Mouse (Mus musculus): ENCODE measurements around the gene Chst7.

The Chst7 gene

DNA sequence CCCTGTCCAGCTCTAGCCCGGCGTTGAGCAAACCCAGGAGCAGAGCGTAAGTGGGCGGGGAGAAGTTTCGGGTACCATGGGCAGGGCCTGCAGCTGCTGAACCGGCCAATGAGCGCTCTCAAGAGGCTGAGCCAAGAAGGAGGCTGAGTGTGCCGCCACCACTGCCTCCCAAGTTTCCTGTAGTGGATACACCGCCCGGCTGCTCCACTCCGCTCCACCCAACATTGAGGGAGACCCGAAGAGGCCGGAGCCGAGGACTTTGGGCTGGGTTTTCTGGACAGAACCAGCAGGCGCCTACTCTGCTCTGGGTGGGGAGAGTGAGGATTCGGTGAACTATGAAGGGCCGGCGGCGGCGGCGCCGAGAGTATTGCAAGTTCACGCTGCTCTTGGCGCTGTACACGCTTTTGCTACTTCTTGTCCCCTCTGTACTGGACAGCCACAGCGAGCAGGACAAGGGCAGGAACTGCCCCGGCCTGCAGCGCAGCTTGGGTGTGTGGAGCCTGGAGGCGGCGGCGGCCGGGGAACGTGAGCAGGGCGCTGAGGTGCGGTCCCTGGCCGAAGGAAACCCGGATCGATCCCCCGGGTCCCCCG, at the start of gene Chst7:
TSS of gene Chst7 (plus strand) at position 180 of the 591 bp plus-strand sequence.
- peak; percentile 67 for DNase-seq (ENCODE audit: low spot score)

DNA sequence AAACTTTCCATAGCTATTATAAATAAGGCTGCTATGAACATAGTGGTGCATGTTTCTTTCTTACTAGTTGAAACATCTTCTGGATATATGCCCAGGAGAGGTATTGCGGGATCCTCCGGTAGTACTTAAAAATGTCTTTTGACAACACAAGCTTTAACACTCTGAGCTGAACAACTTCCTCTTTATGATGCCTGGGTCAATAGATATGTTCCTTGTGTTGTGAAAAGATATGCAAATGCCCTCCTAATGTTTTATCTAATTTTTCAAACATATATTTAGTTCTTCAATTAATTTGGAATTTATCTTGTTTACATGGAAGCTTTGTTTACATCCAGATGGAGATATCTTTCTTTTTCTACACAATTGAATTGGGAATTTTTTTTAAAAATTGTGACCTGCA, 47.1 kb upstream of the Chst7 start:
- DNase-seq (ENCODE audit: low spot score) = no peak

DNA sequence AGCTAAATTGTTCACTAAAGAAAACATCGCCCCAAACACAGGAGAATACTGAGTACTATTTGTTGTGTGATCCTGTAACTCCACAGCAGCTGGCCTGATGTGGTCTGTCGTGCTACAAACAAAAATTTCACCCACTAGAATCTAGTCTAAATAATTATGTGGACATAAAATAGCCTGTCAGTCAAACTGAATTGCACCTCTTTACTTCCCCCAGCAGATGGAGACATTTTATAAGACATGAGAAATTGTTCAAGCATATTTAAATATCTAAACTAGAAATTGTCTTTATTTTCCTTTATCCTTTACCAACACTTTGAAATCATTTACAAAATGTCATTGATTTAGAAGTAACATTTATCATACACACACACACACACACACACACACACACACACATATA, 38.4 kb upstream of the Chst7 start:
- DNase-seq (ENCODE audit: low spot score) = no peak

DNA sequence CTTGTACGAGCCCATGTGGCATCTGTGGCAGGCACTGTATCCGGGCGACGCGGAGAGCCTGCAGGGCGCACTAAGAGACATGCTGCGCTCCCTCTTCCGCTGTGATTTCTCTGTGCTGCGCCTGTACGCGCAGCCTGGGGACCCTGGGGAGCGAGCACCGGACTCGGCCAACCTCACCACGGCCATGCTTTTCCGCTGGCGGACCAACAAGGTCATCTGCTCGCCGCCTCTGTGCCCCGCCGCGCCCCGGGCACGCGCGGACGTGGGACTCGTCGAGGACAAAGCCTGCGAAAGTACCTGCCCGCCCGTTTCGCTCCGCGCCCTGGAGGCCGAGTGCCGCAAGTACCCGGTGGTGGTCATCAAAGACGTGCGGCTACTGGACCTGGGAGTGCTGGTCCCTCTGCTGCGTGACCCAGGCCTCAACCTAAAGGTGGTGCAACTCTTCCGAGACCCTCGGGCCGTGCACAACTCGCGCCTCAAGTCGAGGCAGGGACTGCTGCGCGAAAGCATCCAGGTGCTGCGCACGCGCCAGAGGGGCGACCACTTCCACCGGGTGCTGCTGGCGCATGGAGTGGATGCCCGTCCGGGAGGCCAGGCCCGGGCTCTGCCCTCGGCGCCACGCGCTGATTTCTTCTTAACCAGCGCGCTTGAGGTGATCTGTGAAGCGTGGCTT, 872 bp downstream of the Chst7 start:
- peak; percentile 21 for DNase-seq (ENCODE audit: low spot score)

DNA sequence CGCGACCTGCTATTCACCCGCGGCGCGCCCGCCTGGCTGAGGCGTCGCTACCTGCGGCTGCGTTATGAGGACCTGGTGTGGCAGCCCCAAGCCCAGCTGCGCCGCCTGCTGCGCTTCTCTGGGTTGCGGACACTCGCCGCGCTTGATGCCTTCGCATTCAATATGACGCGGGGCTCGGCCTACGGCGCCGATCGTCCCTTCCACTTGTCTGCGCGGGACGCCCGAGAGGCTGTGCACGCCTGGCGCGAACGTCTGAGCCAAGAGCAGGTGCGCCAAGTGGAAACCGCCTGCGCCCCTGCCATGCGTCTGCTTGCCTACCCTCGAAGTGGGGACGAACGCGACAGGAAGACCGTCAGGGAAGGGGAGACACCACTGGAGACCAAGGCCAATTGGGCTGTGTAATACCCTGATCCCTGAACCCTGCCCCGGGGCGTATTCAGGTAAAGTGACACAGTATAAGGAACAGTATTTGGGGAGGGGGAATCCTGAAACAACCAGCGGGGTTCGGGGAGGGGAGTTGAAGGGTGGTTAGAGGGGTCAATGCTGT, 1.5 kb downstream of the Chst7 start:
- no peak for DNase-seq (ENCODE audit: low spot score)

DNA sequence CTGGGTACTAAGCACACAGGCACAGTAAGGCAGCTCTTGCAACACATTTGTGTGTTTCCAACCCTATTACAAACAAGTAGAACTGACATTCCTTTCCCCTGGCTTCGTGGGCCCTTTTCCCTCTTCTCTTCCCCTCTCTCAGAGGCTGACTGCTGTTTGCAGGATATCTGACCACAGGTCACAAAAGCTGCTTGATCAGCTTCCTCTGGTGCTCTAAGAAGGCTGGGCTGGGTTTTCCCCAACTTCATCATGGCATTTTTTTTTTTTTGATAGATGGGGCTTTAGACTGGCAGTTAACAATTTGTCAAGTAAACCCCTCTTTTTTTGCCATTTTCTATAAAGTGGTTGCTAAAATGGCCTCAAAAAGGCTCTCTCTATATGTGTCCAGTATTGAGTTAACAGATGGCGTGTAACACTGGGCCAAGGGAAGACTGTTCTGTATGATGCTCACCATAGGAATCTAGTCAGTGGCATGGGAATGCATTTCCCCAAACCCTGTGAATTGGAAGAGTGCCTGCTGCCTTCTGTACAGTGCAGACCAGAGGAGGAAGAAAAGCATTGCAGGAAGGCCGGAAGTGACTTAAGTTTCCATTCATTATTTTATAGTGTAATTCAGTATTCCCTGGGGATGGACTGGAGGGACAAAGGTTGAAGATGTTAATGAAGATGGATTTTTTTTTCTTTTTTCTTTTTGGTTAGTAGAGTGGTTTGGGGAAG, 2.6 kb downstream of the Chst7 start:
- no peak for DNase-seq (ENCODE audit: low spot score)

DNA sequence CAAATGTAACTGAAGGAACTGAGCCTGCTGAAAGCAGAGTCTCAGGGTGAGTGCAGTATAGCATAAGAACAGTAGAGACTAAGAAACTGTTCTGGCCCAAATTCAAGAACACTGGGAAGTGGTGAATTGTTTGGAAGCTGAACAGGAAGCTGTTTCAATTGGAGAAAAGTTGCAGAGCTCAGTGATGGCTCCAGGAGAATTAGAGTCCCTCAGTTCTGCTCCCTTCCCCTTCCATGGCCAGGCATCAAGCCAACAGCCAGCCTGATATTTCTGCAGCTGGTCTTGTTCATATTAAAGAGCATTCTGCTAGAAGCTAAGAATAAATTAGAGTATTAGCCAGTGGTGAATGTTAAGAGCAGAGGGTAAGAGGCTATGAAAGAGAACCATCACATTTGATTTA, 7.3 kb downstream of the Chst7 start:
- DNase-seq (ENCODE audit: low spot score) = no peak

DNA sequence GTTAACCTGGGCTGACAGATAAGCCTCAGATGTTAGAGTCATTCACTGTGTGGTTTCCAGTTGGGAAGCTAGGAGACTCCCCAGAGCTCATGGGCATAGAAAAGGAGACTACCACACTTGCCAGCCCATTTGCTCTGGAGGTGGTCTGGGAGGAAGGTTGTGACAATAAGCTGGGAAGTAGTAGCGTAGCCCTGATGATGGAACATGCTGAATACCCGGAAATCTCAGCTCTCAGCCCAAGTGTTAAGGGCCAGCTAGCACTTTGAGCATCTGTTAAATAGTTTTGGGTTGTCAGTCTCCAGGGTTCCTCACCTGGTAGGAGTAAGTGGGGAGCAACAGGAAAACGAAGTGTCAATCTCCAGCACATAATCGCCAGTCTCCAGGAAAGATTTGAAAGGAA, 10.8 kb downstream of the Chst7 start:
- DNase-seq (ENCODE audit: low spot score) = no peak

DNA sequence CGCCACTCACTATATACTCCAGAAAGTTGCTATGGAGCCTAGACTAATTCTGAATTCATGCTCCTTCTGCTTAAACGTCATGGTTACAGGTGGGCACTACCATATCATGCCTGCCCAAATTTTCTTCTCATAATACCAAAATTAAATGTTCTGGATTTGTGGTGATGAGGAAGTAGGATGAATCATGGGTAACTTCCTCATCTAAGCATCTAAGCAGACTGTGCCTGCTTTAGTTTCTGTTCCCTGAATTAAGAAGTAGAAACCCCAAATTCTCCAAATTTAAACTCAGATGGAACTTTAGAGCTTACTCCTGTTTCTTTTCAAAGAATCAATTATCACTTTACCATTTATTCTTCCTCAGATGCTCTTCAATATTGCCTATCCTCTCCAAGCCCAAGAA, 58.4 kb downstream of the Chst7 start:
- no peak for DNase-seq (ENCODE audit: low spot score)

DNA sequence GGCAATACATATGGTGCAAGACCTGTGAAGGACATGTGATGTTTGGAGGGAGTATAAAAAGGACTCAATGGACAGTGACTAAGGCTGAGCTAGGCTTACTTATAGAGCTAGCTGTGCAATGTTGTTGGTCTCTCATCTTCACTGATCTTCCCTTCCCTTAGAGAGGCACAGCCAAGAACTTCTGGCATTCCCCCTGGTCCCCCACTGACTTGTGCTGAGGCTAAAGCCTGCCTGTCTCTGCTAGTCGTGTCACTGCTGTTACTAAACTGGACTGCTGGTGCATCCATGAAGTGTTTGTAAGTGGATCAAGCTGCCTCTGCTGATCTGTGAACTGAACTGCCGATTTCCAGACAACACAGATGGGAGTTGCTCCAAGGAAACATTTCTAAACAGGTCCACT, 66.1 kb downstream of the Chst7 start:
- DNase-seq (ENCODE audit: low spot score) = no peak

DNA sequence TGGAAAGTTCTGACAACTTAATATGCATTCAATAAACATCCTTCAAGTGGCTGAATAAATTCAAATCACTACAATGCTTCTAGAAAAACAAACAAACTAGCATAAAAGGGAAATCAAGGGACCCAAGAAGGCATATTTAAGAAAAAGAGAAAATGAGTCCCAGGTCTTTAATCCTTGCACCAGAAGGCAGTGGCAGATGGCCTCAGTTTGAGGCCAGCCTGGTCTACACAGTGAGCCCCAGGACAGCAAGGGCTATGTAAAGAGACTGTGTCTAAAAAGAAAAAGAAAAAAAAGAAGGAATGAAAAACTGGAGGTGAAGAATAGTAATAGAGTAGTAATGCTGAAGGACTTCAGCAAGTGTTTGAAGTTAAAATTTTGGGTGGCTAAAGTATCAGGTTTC, 69.6 kb downstream of the Chst7 start:
- DNase-seq (ENCODE audit: low spot score) = no peak

DNA sequence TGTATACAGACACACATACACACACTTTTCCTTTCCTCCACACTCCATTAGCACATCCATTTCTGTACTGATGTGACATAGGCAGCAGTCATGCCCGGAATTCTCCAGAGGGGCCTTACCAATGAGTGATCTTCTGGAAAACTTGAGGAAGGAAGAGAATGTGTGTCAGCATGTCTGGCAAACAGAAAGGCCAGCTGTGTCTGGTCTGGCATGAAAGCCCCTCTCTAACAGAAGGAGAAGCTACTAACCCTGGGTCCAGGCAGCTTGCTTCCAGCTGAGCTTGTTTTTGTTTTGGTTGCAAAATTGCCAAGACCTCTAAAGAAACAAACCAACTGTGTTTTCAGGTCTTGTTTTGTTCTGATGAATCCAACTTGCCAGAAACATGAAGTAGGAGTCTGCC, 70.1 kb downstream of the Chst7 start:
- no peak for DNase-seq (ENCODE audit: low spot score)

Measured in ovary, postnatal 36 days (tissue).